Mouse (Mus musculus): ENCODE data around the gene March10.

- TF ChIP-seq CTCF (IDR thresholded peaks at IDR 0.05; ENCODE audit: low read depth) (no peak), EP300 (optimal IDR thresholded peaks at IDR 0.05) (no peak)
Observed at GRCm38 (mm10) chr11:105367163-105367562, 89.4 kb downstream of the March10 start.

Data from stomach, postnatal 0 days (tissue).